Mouse (Mus musculus) erythroblast, embryonic 14.5 days (primary cell): ENCODE results near the gene Dnajb4.

Experiments used
- GATA1 ChIP-seq: IDR thresholded peaks from 2 replicates; pipeline ENCODE4 v1.6.1; 2012; ENCODE audit warnings: low read length, inconsistent platforms, mixed read lengths
- TAL1 ChIP-seq: IDR thresholded peaks from 3 replicates; pipeline ENCODE4 v1.6.1; 2012; ENCODE audit warnings: low read length, inconsistent platforms, mixed read lengths

GRCm38 (mm10) chr3:152235805-152236204 is 25.7 kb upstream of the Dnajb4 start:
- TF ChIP-seq TAL1 (no peak), GATA1 (no peak)
